Mouse (Mus musculus) embryo, embryonic 9.5 days (tissue): ENCODE data around the gene Xkr7.

Experiments used
- DNase-seq: peaks from one replicate; pipeline ENCODE4 v3.0.0-alpha.2; 2017; ENCODE audit errors: extremely low spot score

Xkr7 gene

DNA sequence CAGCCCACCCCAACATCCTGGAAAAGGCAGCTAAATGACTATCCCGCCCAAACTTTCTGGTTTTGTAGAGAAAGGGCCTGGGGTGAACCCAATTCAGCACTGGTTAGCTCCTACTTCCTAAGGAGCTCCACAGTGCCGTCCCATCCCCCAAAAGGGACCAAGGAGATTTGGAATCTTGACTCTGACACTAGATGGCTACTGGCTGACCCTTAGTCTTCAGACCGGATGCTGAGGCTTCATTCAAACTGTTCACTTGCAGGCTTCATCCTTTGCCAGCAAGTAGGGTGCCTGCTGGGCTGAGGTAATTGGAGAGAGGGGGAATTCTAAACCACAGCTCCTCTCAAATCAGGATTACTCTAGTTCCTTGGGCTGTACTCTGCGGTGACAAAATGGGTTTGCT, 1.3 kb downstream of the Xkr7 start:
- DNase-seq, result no peak

DNA sequence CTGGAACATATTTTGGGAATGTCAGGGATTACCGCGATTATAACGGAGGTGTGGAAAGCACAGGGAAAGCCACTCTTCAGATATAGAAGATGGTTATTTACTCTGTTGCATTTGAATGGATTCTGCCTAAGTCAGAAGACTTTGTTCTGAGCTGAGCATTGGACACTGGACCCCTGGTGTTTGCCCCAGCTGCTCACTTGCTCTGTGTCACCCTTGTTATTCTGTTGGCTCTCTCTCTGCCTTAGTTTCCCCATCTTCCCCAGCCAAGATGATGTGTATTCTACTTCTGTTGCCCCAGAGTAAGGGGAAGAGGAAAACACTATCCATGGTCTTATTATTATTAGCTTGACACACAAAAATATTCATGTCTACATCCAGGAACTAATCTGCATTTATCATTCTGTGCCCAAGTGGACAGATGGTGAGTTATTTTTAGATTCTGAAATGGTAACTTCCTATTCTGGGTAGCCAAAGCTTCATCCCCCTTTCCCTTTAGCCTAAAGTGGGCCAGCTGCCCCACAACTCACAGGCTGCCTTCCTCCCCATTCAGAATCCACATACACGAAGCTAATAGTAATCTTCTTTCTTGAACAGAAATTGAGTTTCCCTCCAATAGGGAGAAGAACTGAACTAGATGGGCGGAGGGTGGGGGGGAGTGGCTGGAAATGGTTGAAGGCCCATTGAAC, 2.0 kb downstream of the Xkr7 start:
- DNase-seq, result no peak

GRCm38 (mm10) chr2:153036690-153037089, 5.0 kb downstream of the Xkr7 start:
- no peak for DNase-seq

DNA sequence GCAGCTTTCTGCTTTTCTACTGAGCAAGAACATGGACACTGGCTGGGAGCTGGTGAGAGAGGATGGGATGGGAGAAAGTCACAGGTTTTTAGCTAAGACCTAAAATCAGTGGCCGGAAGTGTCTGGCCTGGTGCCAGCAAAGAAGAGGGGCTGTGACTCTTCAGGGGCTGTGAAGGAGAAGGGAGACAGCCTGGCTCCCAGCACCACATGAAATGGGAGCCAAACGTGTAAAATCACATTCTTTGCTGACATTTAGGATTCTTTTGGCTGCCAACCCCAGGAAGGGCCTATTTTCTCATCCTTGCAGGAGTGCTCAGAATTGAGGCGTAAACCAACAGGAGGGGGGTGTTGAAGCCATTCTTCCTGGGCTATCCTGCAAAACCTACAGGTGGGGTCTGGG, 12.2 kb downstream of the Xkr7 start:
- no peak for DNase-seq

GRCm38 (mm10) chr2:153045884-153046299, 14.2 kb downstream of the Xkr7 start:
- no peak for DNase-seq

GRCm38 (mm10) chr2:153047828-153048465, 16.3 kb downstream of the Xkr7 start:
- DNase-seq, result peak; percentile 52

DNA sequence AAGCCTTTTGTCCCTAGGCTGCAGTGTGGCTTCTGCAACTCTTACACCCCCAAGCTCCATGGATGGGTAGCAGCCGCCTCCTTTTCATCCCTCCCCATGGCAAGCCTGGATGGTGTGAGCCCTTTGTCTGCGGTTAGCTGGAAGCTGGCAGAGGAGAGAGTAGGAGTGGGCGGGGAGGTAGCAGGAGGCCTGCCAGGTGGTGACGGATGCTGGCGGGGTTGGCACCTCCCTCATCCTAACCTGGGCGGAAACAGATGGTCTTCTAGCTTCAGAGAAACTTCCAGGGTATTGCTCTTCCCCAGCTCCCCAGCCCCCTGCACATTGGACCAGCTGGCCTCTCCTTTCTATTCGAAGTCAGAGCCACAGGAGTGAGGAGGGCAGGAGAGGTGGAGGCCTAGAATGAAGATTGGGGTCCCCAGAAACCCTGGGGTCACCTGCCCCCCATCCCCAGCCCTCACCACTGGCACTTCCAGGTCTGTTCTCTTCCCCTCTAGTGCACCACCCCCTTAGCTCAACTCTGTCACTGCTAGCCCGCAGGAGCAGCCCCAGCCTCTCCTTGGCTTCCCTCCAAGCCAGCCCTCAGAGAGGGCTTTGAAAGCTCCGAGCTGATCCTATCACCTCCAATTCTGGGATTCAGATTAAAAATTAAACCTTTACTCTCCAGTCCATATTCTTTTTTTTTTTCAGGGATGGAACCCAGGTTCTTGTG, 17.8 kb downstream of the Xkr7 start:
- DNase-seq, result no peak

DNA sequence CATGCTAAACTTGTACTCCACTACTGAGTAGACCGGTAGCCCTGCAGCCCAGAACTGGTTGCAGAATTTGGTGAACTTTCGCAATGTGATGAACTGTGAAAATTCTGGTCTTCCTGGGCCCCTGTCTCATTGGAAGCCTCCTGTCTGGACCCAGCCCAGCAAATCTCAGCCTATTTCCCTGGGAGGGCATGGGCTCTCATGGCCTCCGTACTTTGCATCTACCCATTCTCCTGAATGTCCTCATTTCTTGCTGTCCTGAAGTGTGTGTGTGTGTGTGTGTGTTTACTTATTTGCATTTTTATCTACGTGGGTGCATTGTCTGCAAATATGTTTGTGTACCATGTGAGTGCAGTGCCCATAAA, 18.3 kb downstream of the Xkr7 start:
- no peak for DNase-seq

GRCm38 (mm10) chr2:153051095-153051494, 19.4 kb downstream of the Xkr7 start:
- DNase-seq, result no peak

DNA sequence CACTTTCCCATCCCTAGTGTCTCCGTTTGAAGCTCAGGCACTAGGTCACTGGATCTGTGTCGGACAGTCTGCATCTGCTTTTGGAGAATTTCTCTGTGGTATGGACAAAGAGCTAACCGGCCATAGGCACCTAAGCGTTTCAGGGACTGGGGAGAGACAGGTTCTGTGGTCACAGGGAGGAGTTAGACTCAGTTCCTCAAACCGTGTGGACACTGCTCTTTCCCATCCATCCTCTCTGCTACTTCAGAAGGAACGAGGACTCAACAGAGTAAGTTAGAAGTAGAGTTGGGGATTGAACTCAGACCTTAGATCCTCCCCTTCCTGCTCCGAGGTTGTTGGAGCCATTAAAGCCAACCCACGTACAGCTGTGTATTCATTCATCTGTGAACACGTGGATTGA, 19.9 kb downstream of the Xkr7 start:
- no peak for DNase-seq

GRCm38 (mm10) chr2:153052700-153053351, 21.2 kb downstream of the Xkr7 start:
- DNase-seq, result no peak

- no peak for DNase-seq
Measured at GRCm38 (mm10) chr2:153053896-153054295, 22.2 kb downstream of the Xkr7 start.

DNA sequence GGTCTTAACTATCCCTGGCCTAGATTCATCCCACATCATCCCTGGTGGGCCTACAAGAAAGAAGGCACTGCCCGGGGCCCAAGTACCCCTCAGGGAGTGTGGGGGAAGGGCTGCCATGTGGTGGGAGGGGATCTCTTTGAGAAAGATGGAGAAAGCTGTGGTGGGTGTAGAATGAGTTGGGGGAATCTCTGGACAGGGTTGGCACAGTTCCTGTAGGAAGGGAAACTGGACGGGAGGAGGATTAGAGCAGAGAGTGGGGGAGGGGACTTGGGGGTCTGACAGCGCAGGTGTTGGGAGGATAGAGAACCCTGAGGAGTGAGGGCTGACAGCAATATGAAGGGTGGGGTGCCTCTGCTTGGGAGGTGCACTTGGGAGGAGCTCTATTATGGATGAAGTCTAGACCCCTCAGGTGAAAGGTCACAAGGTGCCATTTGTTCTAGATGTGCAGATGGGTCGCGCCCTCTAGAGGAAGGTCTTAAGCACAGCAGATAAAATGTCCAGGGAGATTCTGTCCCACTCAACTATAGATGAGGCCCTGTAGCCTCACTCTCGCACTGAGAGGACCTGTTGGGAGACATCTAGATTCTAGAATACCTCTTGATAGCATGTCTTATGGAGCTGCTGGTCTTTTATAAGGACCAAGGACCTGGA, 23.7 kb downstream of the Xkr7 start:
- no peak for DNase-seq

DNA sequence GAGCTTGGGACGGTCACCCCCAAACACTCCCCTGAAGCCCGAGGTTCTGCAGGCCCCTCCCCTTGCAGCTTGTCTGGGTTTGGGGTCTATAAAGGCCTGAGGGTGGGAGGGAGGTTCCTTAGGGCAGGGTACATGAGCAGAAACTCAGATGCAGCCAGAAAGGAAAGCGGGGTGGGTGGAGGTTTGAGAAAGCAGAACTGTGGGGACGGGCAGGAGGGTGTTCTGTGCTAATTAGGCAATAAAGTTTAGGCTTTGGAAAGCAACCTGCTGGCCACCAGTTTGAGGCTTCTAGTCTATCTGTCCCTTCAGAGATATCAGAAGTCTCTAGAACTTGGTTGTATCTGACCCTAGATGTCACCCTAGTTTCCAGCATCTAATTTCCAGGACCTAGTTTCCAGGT, 26.7 kb downstream of the Xkr7 start:
- no peak for DNase-seq

DNA sequence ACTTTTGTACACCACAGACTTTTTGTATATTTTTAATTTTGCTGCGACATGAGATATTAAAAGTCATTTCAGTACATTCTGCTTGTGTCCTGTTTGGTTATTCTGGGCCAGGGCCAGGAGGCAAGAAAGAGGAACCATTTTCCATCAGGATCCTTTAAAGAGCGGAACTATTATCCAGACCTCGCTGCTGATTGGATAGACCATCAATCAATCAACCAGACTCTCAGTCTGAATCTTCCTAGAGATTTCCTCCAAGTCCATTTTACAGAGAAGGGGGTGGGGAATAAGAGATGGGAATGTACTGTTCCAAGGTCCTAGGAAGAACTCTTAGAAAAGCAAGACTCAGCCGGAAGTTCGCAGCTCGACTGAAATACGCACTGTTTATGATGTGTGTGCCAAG, 28.6 kb downstream of the Xkr7 start:
- DNase-seq, result no peak

DNA sequence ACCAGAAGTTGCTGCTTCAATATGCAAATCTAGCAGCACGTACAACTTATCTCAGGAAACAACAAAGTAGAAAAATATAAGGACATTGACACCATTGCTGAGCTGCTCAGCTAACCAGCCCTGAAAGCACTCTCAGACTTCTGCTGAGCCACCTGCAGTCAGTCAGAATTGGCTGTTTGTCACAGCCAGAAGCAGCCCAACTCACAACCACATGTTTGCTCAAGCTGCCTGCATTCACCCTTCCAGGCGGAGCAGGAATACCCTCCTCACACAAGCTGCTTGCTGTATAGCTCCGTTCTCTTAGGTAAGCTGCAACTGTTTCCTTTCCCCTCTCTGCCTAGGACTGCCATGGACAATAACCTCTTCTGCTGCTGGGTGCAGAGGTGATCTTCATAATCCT, 31.7 kb downstream of the Xkr7 start:
- no peak for DNase-seq

- DNase-seq, result no peak
Measured at GRCm38 (mm10) chr2:153064190-153064970, 32.7 kb downstream of the Xkr7 start.

GRCm38 (mm10) chr2:153065747-153066508, 34.3 kb downstream of the Xkr7 start, which contains the start of gene Ccm2l:
TSS of gene Ccm2l (plus strand) at chr2:153065955.
- DNase-seq, result no peak

- no peak for DNase-seq
Measured at GRCm38 (mm10) chr2:153066991-153067390, 35.3 kb downstream of the Xkr7 start.

DNA sequence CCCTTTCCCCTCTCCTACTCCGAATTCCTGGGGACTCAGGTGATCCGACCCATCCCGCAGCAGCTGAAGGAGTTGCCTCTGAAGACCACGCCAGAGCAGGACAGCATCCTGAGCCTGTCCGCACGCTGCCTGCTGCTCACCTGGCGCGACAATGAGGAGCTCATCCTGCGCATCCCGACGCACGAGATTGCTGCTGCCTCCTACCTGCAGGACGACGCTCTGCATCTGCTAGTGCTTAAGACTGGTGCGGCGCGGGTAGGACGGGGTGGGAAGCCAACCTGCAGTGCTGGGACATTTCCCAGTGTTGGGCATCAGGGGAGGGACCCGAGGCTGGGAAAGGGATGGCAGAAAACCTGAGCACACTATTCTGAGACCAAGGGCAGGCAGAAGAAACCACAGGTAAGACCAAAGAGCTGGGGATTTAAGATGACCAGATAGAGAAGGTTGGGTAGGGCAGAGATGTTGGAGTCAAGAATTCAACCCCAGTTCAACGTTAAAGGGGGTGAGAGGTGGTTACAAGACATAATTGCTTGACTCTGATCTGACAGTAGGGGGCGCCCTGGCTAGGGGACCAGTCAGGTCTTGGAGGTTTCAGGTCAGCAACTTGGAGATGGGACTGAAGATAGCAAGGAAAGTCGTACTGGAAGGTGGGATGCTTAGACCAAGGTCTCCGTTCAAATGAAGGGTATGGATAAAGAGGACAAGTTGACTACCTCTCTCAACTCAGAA, 39.3 kb downstream of the Xkr7 start:
- peak; percentile 29 for DNase-seq
